Mouse (Mus musculus): ENCODE results near the gene Acox3.

Acox3 gene

GRCm38 (mm10) chr5:35610381-35610780 lies 27.5 kb downstream of the Acox3 start:
- no peak for DNase-seq (ENCODE audit: low spot score in 2 of 2)

GRCm38 (mm10) chr5:35611170-35611569 lies 28.3 kb downstream of the Acox3 start:
- DNase-seq (ENCODE audit: low spot score in 2 of 2): no peak

DNA sequence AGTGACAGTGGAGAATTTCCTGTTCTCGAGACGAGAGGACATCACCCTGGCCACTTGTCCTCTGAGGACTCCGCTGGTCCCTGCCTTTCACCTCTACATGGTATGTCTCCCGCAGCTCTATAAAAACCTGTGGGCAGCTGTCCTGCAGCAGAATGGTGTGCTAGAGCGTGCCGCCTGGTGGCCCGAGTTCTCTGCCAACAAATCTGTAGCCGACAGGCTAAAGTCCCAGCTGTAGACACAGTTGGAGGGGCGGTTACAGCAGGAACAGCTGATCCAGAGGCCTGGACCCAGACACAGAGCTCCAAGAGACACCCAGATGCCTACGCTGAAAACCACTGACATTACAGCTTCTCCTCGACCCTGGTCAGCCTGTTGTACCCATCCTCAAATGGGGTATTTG lies 29.1 kb downstream of the Acox3 start:
- DNase-seq (ENCODE audit: low spot score in 2 of 2): no peak

DNA sequence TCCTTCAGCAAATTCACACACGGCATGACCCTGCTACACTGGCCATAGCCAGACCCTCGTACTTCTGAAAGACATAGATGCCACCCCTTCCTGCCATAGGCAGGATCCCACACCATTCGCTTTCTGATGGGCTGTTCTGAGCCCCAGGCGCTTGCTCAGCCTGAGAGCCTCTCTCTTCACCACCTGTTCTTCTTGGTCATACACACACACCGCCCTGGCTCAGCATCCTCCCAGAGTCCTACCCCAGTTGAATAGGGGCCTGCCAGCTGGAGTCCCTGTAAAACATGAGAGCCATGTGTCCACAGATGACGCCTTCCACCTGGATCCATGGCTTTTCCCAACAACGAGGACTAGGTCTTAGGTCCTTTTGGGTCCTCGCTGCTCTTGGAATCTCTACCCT lies 29.9 kb downstream of the Acox3 start:
- no peak for DNase-seq (ENCODE audit: low spot score in 2 of 2)

GRCm38 (mm10) chr5:35616943-35617342 lies 34.1 kb downstream of the Acox3 start:
- DNase-seq (ENCODE audit: low spot score in 2 of 2): no peak

- DNase-seq (ENCODE audit: low spot score in 2 of 2): no peak
Measured at GRCm38 (mm10) chr5:35621114-35621513, 38.3 kb downstream of the Acox3 start.

GRCm38 (mm10) chr5:35623831-35624230 lies 41.0 kb downstream of the Acox3 start:
- DNase-seq (ENCODE audit: low spot score in 2 of 2): no peak

DNA sequence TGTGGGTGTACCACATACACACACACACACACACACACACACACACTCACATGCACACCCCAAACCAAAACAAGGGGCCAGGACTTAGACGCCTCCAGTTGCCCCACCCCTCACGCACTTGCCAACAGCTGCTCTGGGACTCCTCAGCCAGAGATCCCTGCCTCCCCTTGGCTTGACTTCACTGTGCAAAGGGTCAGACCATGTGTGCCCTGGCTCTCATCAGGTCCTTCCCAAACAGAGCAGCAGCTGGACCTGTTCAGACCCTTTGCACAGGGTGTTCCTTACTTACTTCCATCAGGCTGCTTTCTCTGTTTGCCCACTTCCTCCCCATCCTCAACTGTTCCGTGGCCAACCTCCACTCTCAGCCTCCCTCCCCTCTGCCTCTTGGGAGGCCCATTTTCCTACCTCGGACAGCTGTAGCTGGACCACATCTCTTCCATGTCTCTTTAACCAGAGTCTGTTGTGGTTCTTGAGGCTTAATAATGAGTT lies 42.0 kb downstream of the Acox3 start:
- peak; percentile 91 for DNase-seq (ENCODE audit: low spot score in 2 of 2)

DNA sequence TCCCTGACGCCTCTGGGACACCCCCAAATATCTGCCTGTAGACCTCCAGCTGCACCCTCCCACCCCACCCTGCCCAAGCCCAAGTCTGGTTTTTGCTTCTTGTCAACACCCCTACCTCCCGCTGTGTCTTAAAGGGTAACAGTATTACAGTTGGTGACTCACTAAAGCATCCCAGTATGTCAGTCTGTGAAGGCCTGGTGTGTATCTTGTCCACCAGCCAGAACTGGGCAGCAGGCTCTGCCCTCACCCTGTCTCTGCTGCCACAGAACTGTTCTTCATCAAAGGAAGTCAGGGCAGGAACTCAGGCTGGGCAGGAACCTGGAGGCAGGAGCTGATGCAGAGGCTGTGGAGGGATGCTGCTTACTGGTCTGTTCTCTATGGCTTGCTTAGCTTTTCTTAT lies 43.6 kb downstream of the Acox3 start:
- DNase-seq (ENCODE audit: low spot score in 2 of 2): no peak

DNA sequence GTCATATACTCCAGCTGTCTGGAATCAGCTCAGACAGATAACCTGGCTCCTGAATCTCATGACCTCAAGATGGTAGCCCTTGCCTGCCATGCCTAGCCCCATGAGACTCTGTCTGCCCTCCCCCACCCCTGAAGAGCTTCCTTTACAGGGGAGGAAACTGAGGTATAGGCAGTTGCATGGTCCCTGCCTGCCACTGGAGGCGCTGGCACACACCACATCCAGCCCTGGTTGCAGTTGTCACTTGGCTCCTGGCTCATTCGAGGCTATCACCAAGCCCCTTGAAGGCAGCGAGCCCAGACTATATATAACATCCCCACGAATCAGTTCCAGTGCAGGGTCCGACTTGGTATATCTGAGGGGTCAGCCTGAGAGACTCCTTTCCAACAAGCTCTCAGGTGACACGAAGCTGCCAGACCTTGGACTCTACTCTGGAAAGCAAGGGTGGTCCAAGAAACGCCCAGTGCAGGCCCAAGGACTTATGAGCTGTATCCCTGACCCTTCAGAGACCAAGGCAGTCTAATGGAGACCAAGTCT lies 44.5 kb downstream of the Acox3 start:
- DNase-seq (ENCODE audit: low spot score in 2 of 2): no peak

DNA sequence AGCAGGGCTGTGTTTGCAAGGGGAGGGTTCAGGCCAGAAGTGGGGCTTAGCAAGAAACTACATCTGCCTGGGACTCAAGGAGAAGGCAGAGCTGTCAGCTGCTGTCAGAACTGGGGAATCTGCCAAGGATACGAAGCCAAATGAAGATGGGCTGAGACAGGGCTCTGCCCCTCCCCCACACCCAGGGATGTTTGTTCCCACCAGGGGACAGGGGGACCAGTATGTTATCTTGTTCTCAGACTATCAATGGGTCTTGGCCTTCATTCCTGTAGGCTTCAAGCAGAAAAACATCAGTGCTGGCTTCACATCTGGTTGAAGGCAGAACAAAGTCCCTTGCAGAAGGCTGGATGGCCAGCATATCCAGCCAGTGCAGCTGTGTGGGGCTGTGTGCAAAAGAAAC lies 45.8 kb downstream of the Acox3 start:
- DNase-seq (ENCODE audit: low spot score in 2 of 2): peak; percentile 90 to 93

DNA sequence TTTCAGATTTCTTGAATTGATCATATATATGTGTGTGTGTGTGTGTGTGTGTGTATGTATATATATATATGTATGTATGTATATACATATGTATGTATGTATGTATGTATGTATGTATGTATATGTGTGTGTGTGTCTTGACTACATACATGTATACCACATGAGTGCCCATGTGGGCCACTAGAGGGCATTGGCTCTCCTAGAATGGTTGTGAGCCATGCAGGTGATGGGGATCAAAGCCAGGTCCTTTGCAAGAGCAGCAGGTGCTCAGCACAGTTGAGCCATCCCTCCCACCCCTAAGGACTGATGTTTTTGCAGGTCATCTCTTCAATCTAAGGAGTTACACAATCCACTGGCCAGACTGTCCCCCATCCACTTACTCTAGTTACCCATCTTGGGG lies 46.5 kb downstream of the Acox3 start:
- DNase-seq (ENCODE audit: low spot score in 2 of 2): no peak

DNA sequence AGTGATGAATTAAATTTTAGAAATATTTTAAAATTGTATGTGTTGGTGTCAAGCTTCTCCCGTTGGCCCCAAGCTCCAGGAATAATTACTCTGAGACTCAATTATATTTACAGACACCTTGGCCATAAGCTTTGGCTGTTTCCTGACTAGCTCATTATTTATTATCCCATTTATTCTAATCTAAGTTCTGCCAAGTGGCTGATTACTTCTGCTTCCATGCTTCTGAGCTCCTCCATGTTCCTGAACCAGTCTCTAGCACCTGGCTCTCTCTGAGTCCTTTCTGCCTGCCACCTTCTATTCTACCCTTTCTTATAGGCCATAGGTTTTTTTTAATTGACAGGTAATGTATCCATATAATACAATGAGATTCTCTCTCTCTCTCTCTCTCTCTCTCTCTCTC lies 47.9 kb downstream of the Acox3 start:
- no peak for DNase-seq (ENCODE audit: low spot score in 2 of 2)

- DNase-seq (ENCODE audit: low spot score in 2 of 2): no peak
Measured at GRCm38 (mm10) chr5:35631224-35631623, 48.4 kb downstream of the Acox3 start.

DNA sequence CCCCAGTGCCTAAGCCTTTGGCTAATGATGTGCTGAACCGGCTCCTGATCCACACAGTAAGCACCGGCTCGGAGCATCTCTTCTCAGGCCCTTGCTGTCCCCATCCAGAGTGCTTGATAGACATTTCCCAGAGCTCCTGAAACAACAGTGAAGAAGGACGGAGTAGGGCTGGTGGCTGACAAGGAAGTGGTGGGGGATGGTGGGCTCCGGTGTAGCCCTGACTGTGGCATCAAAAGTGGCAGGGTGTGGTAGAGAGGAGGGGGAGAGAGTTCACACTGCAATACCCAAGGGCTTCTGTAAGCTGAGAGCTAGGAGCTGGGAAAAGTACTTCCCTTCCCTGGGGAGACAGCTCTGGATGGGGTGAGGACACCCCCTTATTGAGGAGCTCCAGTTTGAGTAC lies 48.9 kb downstream of the Acox3 start:
- no peak for DNase-seq (ENCODE audit: low spot score in 2 of 2)

DNA sequence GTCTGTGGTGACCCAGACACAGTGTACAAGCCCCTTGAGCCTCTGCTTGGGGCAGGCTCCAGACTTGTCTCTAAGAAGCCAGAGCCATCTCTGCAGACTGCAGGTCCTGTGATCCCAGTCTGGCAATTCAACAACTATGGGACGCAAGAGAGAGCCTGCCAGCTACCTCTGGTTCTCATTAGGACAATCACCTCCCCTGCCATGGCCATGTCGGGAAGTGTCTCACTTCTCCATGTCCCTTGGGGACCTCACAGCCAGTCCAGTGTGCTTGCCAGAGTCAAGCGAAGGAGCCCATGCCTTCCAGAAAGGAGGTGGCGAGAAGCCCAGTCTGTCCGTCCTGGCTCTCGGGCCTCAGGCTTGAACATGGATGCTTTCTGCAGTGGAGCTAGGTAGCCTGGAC lies 50.0 kb downstream of the Acox3 start:
- peak; percentile 74 to 80 for DNase-seq (ENCODE audit: low spot score in 2 of 2)

- peak; percentile 88 to 91 for DNase-seq (ENCODE audit: low spot score in 2 of 2)
Measured at GRCm38 (mm10) chr5:35636016-35636415, 53.2 kb downstream of the Acox3 start.

GRCm38 (mm10) chr5:35641961-35642584 lies 59.2 kb downstream of the Acox3 start:
- DNase-seq (ENCODE audit: low spot score in 2 of 2): peak in 1 of 2 experiments; percentile 50

GRCm38 (mm10) chr5:35643401-35644048 lies 60.7 kb downstream of the Acox3 start:
- no peak for DNase-seq (ENCODE audit: low spot score in 2 of 2)

- no peak for DNase-seq (ENCODE audit: low spot score in 2 of 2)
Measured at GRCm38 (mm10) chr5:35644082-35644481, 61.2 kb downstream of the Acox3 start.

GRCm38 (mm10) chr5:35645938-35646493 lies 63.2 kb downstream of the Acox3 start:
- peak; percentile 34 to 48 for DNase-seq (ENCODE audit: low spot score in 2 of 2)

DNA sequence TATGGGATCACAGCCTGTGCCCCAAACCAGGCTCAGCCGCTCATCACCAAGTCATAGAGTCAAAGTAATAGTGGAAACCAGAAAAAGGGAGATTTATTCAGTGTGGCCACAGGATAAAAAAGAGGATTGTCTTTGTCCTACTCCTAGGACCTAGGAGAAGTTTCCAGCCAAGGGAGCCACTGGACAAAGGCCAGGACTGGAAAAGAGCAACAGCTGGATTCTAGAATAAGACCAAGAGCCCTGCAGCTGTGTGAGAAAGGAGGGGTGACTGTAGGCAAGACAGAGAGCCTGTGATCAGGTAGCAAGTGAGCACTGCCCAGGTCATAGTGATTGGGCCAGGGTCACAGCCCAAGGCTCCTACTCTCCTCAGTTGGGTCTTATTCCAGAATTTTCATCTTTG lies 64.1 kb downstream of the Acox3 start:
- DNase-seq (ENCODE audit: low spot score in 2 of 2): peak; percentile 56 to 73

- peak; percentile 82 to 83 for DNase-seq (ENCODE audit: low spot score in 2 of 2)
Measured at GRCm38 (mm10) chr5:35647562-35647961, 64.7 kb downstream of the Acox3 start.

Data from heart, adult 9 months (tissue).